Mouse (Mus musculus) CD8-positive naive resting alpha-beta T cell, adult 57 days (primary cell): ENCODE data around the gene Gm6408. TPM values are rescaled to one million over a fixed set of nuclear protein-coding genes. Genes with fewer than 3 reads are reported as not detected.

Experiments
- total RNA-seq: library from RNA; stranded (reverse); gene quantifications from one replicate; pipeline ENCODE4 v1.2.4, GENCODE M21; 2023

Gm6408 gene
- total RNA-seq: 0.49 TPM

DNA sequence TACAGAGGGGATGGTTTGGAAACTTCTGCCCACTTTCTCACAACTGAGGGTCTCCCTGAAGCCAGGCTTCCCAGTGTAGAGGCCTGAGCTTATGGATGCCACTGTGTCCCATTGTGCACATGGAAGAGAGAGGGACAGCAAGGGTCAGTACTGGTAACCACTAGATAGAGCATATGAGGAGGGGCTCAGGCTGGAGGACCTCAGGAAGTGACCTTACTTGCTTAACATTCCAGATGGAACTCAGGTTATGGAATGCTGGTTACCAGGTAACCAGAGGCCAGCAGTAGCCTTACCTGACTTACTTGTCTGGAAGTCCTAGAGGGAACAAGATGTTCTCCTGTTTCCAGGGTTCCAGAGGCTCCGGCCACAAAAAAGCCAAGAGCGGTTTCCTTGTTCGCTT is at the start of gene Gm6408:
Gm6408 (plus strand) TSS at position 301 of the 400 bp plus-strand sequence.

GRCm38 (mm10) chr5:146491063-146491462 is 9.3 kb downstream of the Gm6408 start, which contains the start of gene Gm6370:
Gene Gm6370 (plus strand): TSS chr5:146491363.

DNA sequence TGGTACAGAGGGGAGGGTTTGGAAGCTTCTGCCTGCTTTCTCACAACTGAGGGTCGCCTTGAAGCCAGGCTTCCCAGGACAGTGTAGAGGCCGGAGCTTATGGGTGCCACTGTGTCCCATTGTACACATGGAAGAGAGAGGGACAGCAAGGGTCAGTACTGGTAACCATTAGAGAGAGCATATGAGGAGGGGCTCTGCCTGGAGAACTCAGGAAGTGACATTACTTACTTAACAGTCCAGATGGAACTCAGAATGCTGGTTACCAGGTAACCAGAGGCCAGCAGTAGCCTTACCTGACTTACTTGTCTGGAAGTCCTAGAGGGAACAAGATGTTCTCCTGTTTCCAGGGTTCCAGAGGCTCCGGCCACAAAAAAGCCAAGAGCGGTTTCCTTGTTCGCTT is 20.3 kb downstream of the Gm6408 start, which contains the start of gene 4930449I24Rik:
4930449I24Rik (plus strand) TSS at position 301 of the 400 bp plus-strand sequence.

DNA sequence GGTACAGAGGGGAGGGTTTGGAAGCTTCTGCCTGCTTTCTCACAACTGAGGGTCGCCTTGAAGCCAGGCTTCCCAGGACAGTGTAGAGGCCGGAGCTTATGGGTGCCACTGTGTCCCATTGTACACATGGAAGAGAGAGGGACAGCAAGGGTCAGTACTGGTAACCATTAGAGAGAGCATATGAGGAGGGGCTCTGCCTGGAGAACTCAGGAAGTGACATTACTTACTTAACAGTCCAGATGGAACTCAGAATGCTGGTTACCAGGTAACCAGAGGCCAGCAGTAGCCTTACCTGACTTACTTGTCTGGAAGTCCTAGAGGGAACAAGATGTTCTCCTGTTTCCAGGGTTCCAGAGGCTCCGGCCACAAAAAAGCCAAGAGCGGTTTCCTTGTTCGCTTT is 32.1 kb downstream of the Gm6408 start, which contains the start of gene Gm3402:
Gm3402 (plus strand) TSS at position 301 of the 400 bp plus-strand sequence.

GRCm38 (mm10) chr5:146525501-146525900 is 43.7 kb downstream of the Gm6408 start, which contains the start of gene Gm3404:
Gene Gm3404 (plus strand): TSS chr5:146525801.

Other genes with a start within 250 kb of the Gm6408 start
- gene Wasf3, start 97.0 kb upstream of the Gm6408 start, total RNA-seq: not detected
- gene Gm6370, start 9.4 kb downstream of the Gm6408 start, total RNA-seq: not detected
- not detected for gene 4930449I24Rik, start 20.4 kb downstream of the Gm6408 start, total RNA-seq
- gene Gm3402, start 32.2 kb downstream of the Gm6408 start, total RNA-seq: not detected
- not detected for gene Gm3404, start 43.8 kb downstream of the Gm6408 start, total RNA-seq
- gene Gm3409, start 55.7 kb downstream of the Gm6408 start, total RNA-seq: not detected
- gene Gm3415, start 74.2 kb downstream of the Gm6408 start, total RNA-seq: not detected
- not detected for gene Gpr12, start 103.3 kb downstream of the Gm6408 start, total RNA-seq